Mouse (Mus musculus) lung, postnatal 0 days (tissue): Measurements from ENCODE around the gene Pkmyt1.

Experiments used
- CTCF ChIP-seq: IDR thresholded peaks from 2 replicates; pipeline ENCODE4 v1.5.1; 2016; ENCODE audit warnings: antibody characterized with exemption, mild to moderate bottlenecking
- EP300 ChIP-seq: IDR thresholded peaks from 2 replicates; pipeline ENCODE4 v1.6.1; 2016; ENCODE audit warnings: antibody characterized with exemption, mild to moderate bottlenecking, control low read depth

DNA sequence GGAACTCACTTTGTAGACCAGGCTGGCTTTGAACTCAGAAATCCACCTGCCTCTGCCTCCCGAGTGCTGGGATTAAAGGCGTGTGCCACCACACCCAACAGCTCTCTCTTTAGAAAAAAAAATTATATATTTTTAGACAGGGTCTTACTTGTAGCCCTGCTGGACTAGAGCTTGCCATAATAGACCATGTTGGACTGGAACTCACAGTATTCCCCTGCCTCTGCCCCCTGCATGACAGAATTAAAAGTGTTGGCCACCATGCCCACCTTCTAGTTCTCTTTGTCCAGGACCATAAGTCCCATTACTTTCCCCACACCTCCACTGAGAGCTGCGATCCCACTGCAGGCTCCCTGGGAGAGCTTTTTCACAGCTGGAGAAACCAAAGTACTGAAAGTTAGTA, 21.3 kb downstream of the Pkmyt1 start:
- TF ChIP-seq CTCF: no peak
- TF ChIP-seq EP300: no peak
